Mouse (Mus musculus) skeletal muscle tissue, adult 2 months (tissue): ENCODE results near the gene Gm28043.
A peak's percentile ranks its signal among the peaks of the same experiment; 100 is the strongest.
"Not testable (repeated sequence)": the region's sequence is repeated elsewhere in the genome, so short reads cannot be mapped to it uniquely, and the experiment has no call there.

Source experiments
- DNase-seq: peaks from one replicate; pipeline ENCODE4 v3.0.0-alpha.2; 2012; ENCODE audit warnings: low read depth, low spot score

Gene Gm28043

GRCm38 (mm10) chr17:29614115-29615023 lies at the start of gene Gm28043, which contains the start of gene Rnf8:
Gene Gm28043 (plus strand): TSS chr17:29614876.
Gene Rnf8 (plus strand): TSS chr17:29614790.
- DNase-seq, result peak; percentile 92

GRCm38 (mm10) chr17:29565521-29565920 lies 49.2 kb upstream of the Gm28043 start:
- DNase-seq, result no peak

- no peak for DNase-seq
Observed at GRCm38 (mm10) chr17:29568435-29568834, 46.2 kb upstream of the Gm28043 start.

- DNase-seq, result no peak
Observed at GRCm38 (mm10) chr17:29569831-29570230, 44.8 kb upstream of the Gm28043 start.

GRCm38 (mm10) chr17:29579579-29580126 lies 35.0 kb upstream of the Gm28043 start:
- no peak for DNase-seq

- DNase-seq, result no peak
Observed at GRCm38 (mm10) chr17:29583569-29583968, 31.1 kb upstream of the Gm28043 start.

GRCm38 (mm10) chr17:29584306-29584705 lies 30.4 kb upstream of the Gm28043 start:
- no peak for DNase-seq

- no peak for DNase-seq
Observed at GRCm38 (mm10) chr17:29584737-29585136, 29.9 kb upstream of the Gm28043 start.

GRCm38 (mm10) chr17:29585446-29585845 lies 29.2 kb upstream of the Gm28043 start:
- DNase-seq, result no peak

- DNase-seq, result no peak
Observed at GRCm38 (mm10) chr17:29586921-29587320, 27.8 kb upstream of the Gm28043 start.

- DNase-seq, result no peak
Observed at GRCm38 (mm10) chr17:29589221-29589898, 25.3 kb upstream of the Gm28043 start.

GRCm38 (mm10) chr17:29595891-29596770 lies 18.5 kb upstream of the Gm28043 start:
- no peak for DNase-seq

GRCm38 (mm10) chr17:29596771-29597132 lies 17.9 kb upstream of the Gm28043 start:
- no peak for DNase-seq

- DNase-seq, result no peak
Observed at GRCm38 (mm10) chr17:29599051-29599450, 15.6 kb upstream of the Gm28043 start.

- no peak for DNase-seq
Observed at GRCm38 (mm10) chr17:29599537-29599936, 15.1 kb upstream of the Gm28043 start.

GRCm38 (mm10) chr17:29601391-29601790 lies 13.3 kb upstream of the Gm28043 start:
- DNase-seq, result peak; percentile 36

GRCm38 (mm10) chr17:29603283-29603682 lies 11.4 kb upstream of the Gm28043 start:
- peak; percentile 56 for DNase-seq

- not testable (repeated sequence) for DNase-seq
Observed at GRCm38 (mm10) chr17:29613453-29613852, 1.2 kb upstream of the Gm28043 start.

GRCm38 (mm10) chr17:29615024-29615551 lies 412 bp downstream of the Gm28043 start:
- no peak for DNase-seq

GRCm38 (mm10) chr17:29615616-29616015 lies 940 bp downstream of the Gm28043 start:
- no peak for DNase-seq

GRCm38 (mm10) chr17:29619231-29619630 lies 4.6 kb downstream of the Gm28043 start:
- DNase-seq, result no peak
